ENCODE assay signal across 26 mouse cellular contexts in the genomic region with DNA sequence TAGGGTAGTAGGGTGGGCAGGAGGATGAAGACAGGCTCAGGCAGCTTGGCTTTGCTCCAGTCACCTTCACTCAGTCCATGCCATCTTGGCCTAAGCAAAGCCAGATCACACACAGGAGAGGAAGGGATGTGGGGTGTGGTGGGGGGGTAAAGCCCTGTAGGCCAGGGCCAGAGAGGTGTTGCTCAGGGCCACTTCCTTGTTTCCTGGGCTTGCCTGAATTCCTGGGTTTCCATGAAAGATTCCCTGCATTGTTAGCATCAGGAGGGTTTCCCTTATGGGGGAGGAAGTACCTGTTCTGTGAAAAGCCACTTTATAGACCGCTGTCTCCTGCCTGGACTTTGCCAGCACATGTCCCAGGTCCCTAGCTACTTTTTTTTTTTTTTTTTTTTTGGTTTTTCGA. TPM values are rescaled to one million over a fixed set of nuclear protein-coding genes. Genes with fewer than 3 reads are reported as not detected.
"Had no signal": no experiment of that assay in that cellular context is flagged by ENCODE, and none has a peak within 500 bp of the region (broad histone marks: within the 10 kb centered on the region; RNA-seq: fewer than 3 reads in every experiment).

No protein-coding gene starts in this region.

- H3K4me1 ChIP-seq: midbrain, embryonic 15.5 days; neural tube, embryonic 12.5 days had no signal

- H3K27me3 ChIP-seq: kidney, embryonic 15.5 days; liver, embryonic 13.5 days; midbrain, embryonic 12.5 days; midbrain, embryonic 15.5 days; neural tube, embryonic 12.5 days; neural tube, embryonic 15.5 days had no signal

- H3K4me3 ChIP-seq: kidney, embryonic 15.5 days; liver, embryonic 13.5 days; midbrain, embryonic 12.5 days; midbrain, embryonic 15.5 days; neural tube, embryonic 12.5 days; neural tube, embryonic 15.5 days had no signal

- H3K9me3 ChIP-seq: kidney, embryonic 15.5 days; liver, embryonic 13.5 days; midbrain, embryonic 12.5 days; midbrain, embryonic 15.5 days; neural tube, embryonic 12.5 days; neural tube, embryonic 15.5 days had no signal

- H3K27ac ChIP-seq: kidney, embryonic 15.5 days; liver, embryonic 13.5 days; midbrain, embryonic 12.5 days; midbrain, embryonic 15.5 days; neural tube, embryonic 12.5 days; neural tube, embryonic 15.5 days had no signal

- DNase-seq: kidney, postnatal 10 days; kidney, postnatal 36 days; liver, embryonic 13.5 days; lung, adult 2 months; lung, postnatal 14 days; lung, postnatal 4 days; right cerebral cortex, postnatal 14 days; right cerebral cortex, postnatal 4 days; thymus, adult 18-20 months; thymus, postnatal 36 days had no signal

- H3K9ac ChIP-seq: kidney, embryonic 15.5 days; liver, embryonic 13.5 days; midbrain, embryonic 12.5 days; midbrain, embryonic 15.5 days; neural tube, embryonic 12.5 days; neural tube, embryonic 15.5 days had no signal

- ATAC-seq: midbrain, embryonic 15.5 days had no signal

- H3K4me2 ChIP-seq: kidney, embryonic 15.5 days; liver, embryonic 13.5 days; midbrain, embryonic 12.5 days; midbrain, embryonic 15.5 days; neural tube, embryonic 12.5 days; neural tube, embryonic 15.5 days had no signal

RNA-seq across cellular contexts. Expression of gene Gm13420, which starts 38.0 kb away (rescaled TPM):
- total RNA-seq: megakaryocyte progenitor cell, adult 5-6 weeks had no signal
- polyA plus RNA-seq: limb, embryonic 11.5 days; midbrain, embryonic 12.5 days; neural tube, embryonic 12.5 days; urinary bladder, adult 2 months had no signal

RNA-seq across cellular contexts. Expression of gene Gm13547, which starts 45.6 kb away (rescaled TPM):
- total RNA-seq: layer of hippocampus, postnatal 14 days; left cerebral cortex, adult 18-20 months; left cerebral cortex, postnatal 10 days; liver, adult 2 months; megakaryocyte progenitor cell, adult 5-6 weeks had no signal
- polyA plus RNA-seq: kidney, embryonic 15.5 days; limb, embryonic 11.5 days; limb, embryonic 14.5 days; liver, adult 2 months; liver, embryonic 13.5 days; liver, embryonic 16.5 days; lung, adult 2 months; lung, embryonic 16.5 days; neural tube, embryonic 15.5 days; stomach, embryonic 16.5 days; urinary bladder, adult 2 months had no signal
